ENCODE assay signal across 21 mouse cellular contexts in genomic region chr8:105536546-105536945, GRCm38 (mm10). TPM values are rescaled to one million over a fixed set of nuclear protein-coding genes. Genes with fewer than 3 reads are reported as not detected.
DNase-seq lines count a peak whose midpoint lies in the region; ATAC-seq lines count a peak whose summit lies in the region.
"Had no signal": no experiment of that assay in that cellular context is flagged by ENCODE, and none has a peak within 500 bp of the region (broad histone marks: within the 10 kb centered on the region; RNA-seq: fewer than 3 reads in every experiment).

No protein-coding gene starts in this region.

- intact Hi-C loops in heart, postnatal 36 days (cut with DNase I): no loop called here

- peak; percentile 45 for DNase-seq in cerebellum, adult 9-11 months
- DNase-seq in heart, adult 11 months: peak; percentile 81
- DNase-seq in heart, postnatal 36 days: no peak
- peak; percentile 56 to 64 for DNase-seq in right cerebral cortex, adult 2 months (ENCODE audit: low spot score in 2 of 2)
- no peak for DNase-seq in right cerebral cortex, postnatal 4 days
- peak; percentile 31 to 58 for DNase-seq in right cerebral cortex, postnatal 36 days (ENCODE audit: low spot score in 2 of 2)
- DNase-seq in embryo, embryonic 10 days (ENCODE audit: low spot score): no peak
- DNase-seq: adrenal gland, adult 8-10 months; heart, postnatal 4 days; kidney, adult 8-10 months; kidney, postnatal 4 days; layer of hippocampus, postnatal 36 days; thymus, postnatal 4 days had no signal

- ATAC-seq in cerebellum, adult (ENCODE audit: insufficient number of reproducible peaks, low FRiP score, low TSS enrichment): no peak
- ATAC-seq: forebrain, embryonic 13.5 days; intestine, embryonic 16.5 days; midbrain, embryonic 13.5 days had no signal

RNA-seq across cellular contexts. Expression of gene Hsd11b2, which starts 18.0 kb away (rescaled TPM):
- total RNA-seq in heart, postnatal 36 days (2021): not detected
- total RNA-seq: G1E; granulocyte monocyte progenitor cell, adult 5-6 weeks; layer of hippocampus, adult 8-10 months; layer of hippocampus, postnatal 36 days; left cerebral cortex, postnatal 14 days had no signal

RNA-seq across cellular contexts. Expression of gene Atp6v0d1, which starts 29.3 kb away (rescaled TPM):
- total RNA-seq in heart, postnatal 36 days (2021): 10 to 100 TPM; 51.7 to 53.4 TPM

RNA-seq across cellular contexts. Expression of gene Zdhhc1, which starts 39.8 kb away (rescaled TPM):
- 10 to 100 TPM; 14.5 to 14.9 TPM for total RNA-seq in heart, postnatal 36 days (2021)

Comparison
In these comparisons a context has a peak if more than half of its experiments do, and no peak if none do; other contexts are left out.
1. DNase-seq: peak in cerebellum, adult 9-11 months (single experiment), heart, adult 11 months (single experiment), right cerebral cortex, adult 2 months (2 of 2) and right cerebral cortex, postnatal 36 days (2 of 2); none in heart, postnatal 36 days (0 of 2), right cerebral cortex, postnatal 4 days (single experiment) and embryo, embryonic 10 days (single experiment).